Mouse (Mus musculus) MEL (cell line): ENCODE data around the gene Lrrc29. TPM values are rescaled to one million over a fixed set of nuclear protein-coding genes. Genes with fewer than 3 reads are reported as not detected.

Experiments used
- DNase-seq: peaks from one replicate; pipeline ENCODE4 v3.0.0; 2011; ENCODE audit warnings: low read depth, low spot score
- H3K27ac ChIP-seq: 2 replicates; pipeline ENCODE4 v1.5.1; 2012; ENCODE audit warnings: low read depth, mild to moderate bottlenecking, control low read depth, low read length, moderate library complexity; ENCODE audit not compliant: control insufficient read depth
- H3K27me3 ChIP-seq, 2 experiments: fragments of 150-350 bp in 1 of 2; sonication (generic) in 1 of 2; 2 replicates each; pipeline ENCODE4 v1.6.1; 2012; ENCODE audit warnings: low read length in 2 of 2, mild to moderate bottlenecking in 2 of 2, improper control_type of control experiment in 1 of 2, moderate library complexity in 1 of 2; ENCODE audit not compliant: insufficient read depth in 2 of 2, control insufficient read depth in 1 of 2
- H3K36me3 ChIP-seq, 2 experiments: 2 replicates each; pipeline ENCODE4 v1.6.1; 2012 to 2014; ENCODE audit warnings: low read length in 2 of 2, improper control_type of control experiment in 1 of 2, inconsistent platforms in 1 of 2, mild to moderate bottlenecking in 1 of 2; ENCODE audit not compliant: insufficient read depth in 2 of 2, control insufficient read depth in 1 of 2
- H3K4me1 ChIP-seq, 2 experiments: fragments of 150-350 bp in 1 of 2; sonication (generic) in 1 of 2; 2 replicates each; pipeline ENCODE4 v1.6.1; 2012; ENCODE audit warnings: low read length in 2 of 2, improper control_type of control experiment in 1 of 2, mild to moderate bottlenecking in 1 of 2; ENCODE audit not compliant: insufficient read depth in 2 of 2, control insufficient read depth in 1 of 2
- H3K4me3 ChIP-seq, 2 experiments: fragments of 150-350 bp in 1 of 2; sonication (generic) in 1 of 2; 2 replicates each; pipeline ENCODE4 v1.5.1; 2012; ENCODE audit warnings: low read depth in 2 of 2, low read length in 2 of 2, mild to moderate bottlenecking in 2 of 2, moderate library complexity in 2 of 2, control low read depth in 1 of 2, improper control_type of control experiment in 1 of 2; ENCODE audit not compliant: control insufficient read depth in 1 of 2, insufficient read depth in 1 of 2
- H3K79me2 ChIP-seq: 2 replicates; pipeline ENCODE4 v1.6.1; 2012; ENCODE audit warnings: mild to moderate bottlenecking, low read length, moderate library complexity; ENCODE audit not compliant: control insufficient read depth, poor library complexity, insufficient read depth
- H3K9ac ChIP-seq: 2 replicates; pipeline ENCODE4 v1.6.1; 2012; ENCODE audit warnings: low read depth, mild to moderate bottlenecking, control low read depth, low read length, moderate library complexity; ENCODE audit not compliant: control insufficient read depth, poor library complexity, severe bottlenecking
- H3K9me3 ChIP-seq: fragments of 150-350 bp; sonication (generic); replicated peaks from 2 replicates; pipeline ENCODE4 v1.6.1; 2012; ENCODE audit warnings: mild to moderate bottlenecking, low read length, improper control_type of control experiment, moderate library complexity; ENCODE audit not compliant: insufficient read depth
- CHD1 ChIP-seq: IDR thresholded peaks from 2 replicates; pipeline ENCODE4 v1.6.1; 2012; ENCODE audit warnings: low read depth, mild to moderate bottlenecking, inconsistent platforms, low read length, improper control_type of control experiment
- E2F4 ChIP-seq: IDR thresholded peaks from 2 replicates; pipeline ENCODE4 v1.6.1; 2011; ENCODE audit warnings: low read depth, low read length, improper control_type of control experiment, borderline replicate concordance
- EP300 ChIP-seq, 2 experiments: IDR thresholded peaks; 2 replicates each; pipeline ENCODE4 v1.6.1; 2011; ENCODE audit warnings: improper control_type of control experiment in 2 of 2, low read length in 2 of 2, low read depth in 1 of 2, mild to moderate bottlenecking in 1 of 2
- ETS1 ChIP-seq: IDR thresholded peaks from 2 replicates; pipeline ENCODE4 v1.6.1; 2012; ENCODE audit warnings: low read depth, mild to moderate bottlenecking, inconsistent platforms, low read length, improper control_type of control experiment, moderate library complexity
- GATA1 ChIP-seq: IDR thresholded peaks from 2 replicates; pipeline ENCODE4 v1.6.1; 2011; ENCODE audit warnings: low read depth, low read length, improper control_type of control experiment
- HCFC1 ChIP-seq: IDR thresholded peaks from 2 replicates; pipeline ENCODE4 v1.6.1; 2012; ENCODE audit warnings: low read depth, mild to moderate bottlenecking, inconsistent platforms, low read length, improper control_type of control experiment, moderate library complexity
- MAFK ChIP-seq: IDR thresholded peaks from 2 replicates; pipeline ENCODE4 v1.6.1; 2011; ENCODE audit warnings: low read depth, mild to moderate bottlenecking, low read length, improper control_type of control experiment, borderline replicate concordance
- MEF2A ChIP-seq: IDR thresholded peaks from 2 replicates; pipeline ENCODE4 v1.6.1; 2014; ENCODE audit warnings: low read depth, mild to moderate bottlenecking, inconsistent platforms, low read length, improper control_type of control experiment; ENCODE audit not compliant: poor library complexity, insufficient replicate concordance, severe bottlenecking; ENCODE audit errors: extremely low read depth
- MXI1 ChIP-seq: IDR thresholded peaks from 2 replicates; pipeline ENCODE4 v1.6.1; 2011; ENCODE audit warnings: mild to moderate bottlenecking, low read depth, low read length, improper control_type of control experiment
- POLR2A ChIP-seq, 2 experiments: IDR thresholded peaks; 2 replicates each; pipeline ENCODE4 v1.6.1; 2011 to 2012; ENCODE audit warnings: low read length in 2 of 2, mild to moderate bottlenecking in 2 of 2, control low read depth in 1 of 2, improper control_type of control experiment in 1 of 2, low read depth in 1 of 2, moderate library complexity in 1 of 2; ENCODE audit not compliant: control insufficient read depth in 1 of 2, insufficient read depth in 1 of 2, poor library complexity in 1 of 2
- POLR2AphosphoS2 ChIP-seq: IDR thresholded peaks from 2 replicates; pipeline ENCODE4 v1.6.1; 2011; ENCODE audit warnings: low read length, improper control_type of control experiment
- RAD21 ChIP-seq: IDR thresholded peaks from 2 replicates; pipeline ENCODE4 v1.6.1; 2011; ENCODE audit warnings: mild to moderate bottlenecking, low read depth, low read length, improper control_type of control experiment
- RCOR1 ChIP-seq: IDR thresholded peaks from 2 replicates; pipeline ENCODE4 v1.6.1; 2012; ENCODE audit warnings: low read depth, mild to moderate bottlenecking, inconsistent platforms, low read length, improper control_type of control experiment
- SIN3A ChIP-seq: IDR thresholded peaks from 2 replicates; pipeline ENCODE4 v1.6.1; 2012; ENCODE audit warnings: low read length, improper control_type of control experiment, inconsistent platforms
- SMC3 ChIP-seq: IDR thresholded peaks from 2 replicates; pipeline ENCODE4 v1.6.1; 2011; ENCODE audit warnings: low read depth, low read length, improper control_type of control experiment
- TBP ChIP-seq: IDR thresholded peaks from 2 replicates; pipeline ENCODE4 v1.8.0; 2011; ENCODE audit warnings: low read depth, low read length, improper control_type of control experiment
- UBTF ChIP-seq: IDR thresholded peaks from 2 replicates; pipeline ENCODE4 v1.6.1; 2012; ENCODE audit warnings: low read depth, mild to moderate bottlenecking, inconsistent platforms, low read length, improper control_type of control experiment, moderate library complexity, borderline replicate concordance; ENCODE audit not compliant: insufficient read depth
- USF2 ChIP-seq, 2 experiments: IDR thresholded peaks; 2 replicates each; pipeline ENCODE4 v1.6.1; 2011 to 2012; ENCODE audit warnings: improper control_type of control experiment in 2 of 2, low read length in 2 of 2, borderline replicate concordance in 1 of 2, inconsistent platforms in 1 of 2, low read depth in 1 of 2, mild to moderate bottlenecking in 1 of 2; ENCODE audit not compliant: insufficient read depth in 1 of 2
- ZKSCAN1 ChIP-seq: IDR thresholded peaks from 2 replicates; pipeline ENCODE4 v1.6.1; 2012; ENCODE audit warnings: low read depth, mild to moderate bottlenecking, inconsistent platforms, low read length, improper control_type of control experiment, moderate library complexity
- ZNF384 ChIP-seq: IDR thresholded peaks from 2 replicates; pipeline ENCODE4 v1.6.1; 2012; ENCODE audit warnings: low read depth, mild to moderate bottlenecking, inconsistent platforms, low read length, improper control_type of control experiment
- polyA plus RNA-seq, 2 experiments: library from polyadenylated mRNA; stranded (reverse) in 1 of 2; unstranded in 1 of 2; fragments of >175 nt in 1 of 2; fragments of >200 nt in 1 of 2; gene quantifications; 2 replicates each; pipeline versions ENCODE4 v1.2.1 to v1.2.4; 2012; ENCODE audit warnings: low replicate concordance in 2 of 2, low read depth in 1 of 2; ENCODE audit not compliant: insufficient read length in 2 of 2, insufficient read depth in 1 of 2, missing spikeins in 1 of 2
- total RNA-seq: library from RNA; depleted of rRNA; stranded (reverse); fragments of 300-350 nt; gene quantifications from 2 replicates; pipeline ENCODE4 v1.2.3, GENCODE M21; 2012

The Lrrc29 gene
- total and polyA plus RNA-seq, 3 experiments: 2.6 to 6.1 TPM; not detected in 1

GRCm38 (mm10) chr8:105275840-105276239, 50.2 kb downstream of the Lrrc29 start, which contains the start of gene Nol3:
TSS of gene Nol3 (plus strand) at chr8:105276140.
- Histone ChIP-seq H3K36me3 (peaks cover 0 to 7% of the 10 kb centered on the region in 2 experiments; a peak in 2 of 4 replicates), H3K27me3 (no peaks in the 10 kb centered on the region), H3K4me3 (no peak within 1 kb of the TSS), H3K9ac (no peak within 1 kb of the TSS), H3K79me2 (no peaks in the 10 kb centered on the region), H3K9me3 (no peaks in the 10 kb centered on the region), H3K4me1 (peaks cover 8 to 16% of the 10 kb centered on the region in 2 experiments), H3K27ac (no peak within 1 kb of the TSS)
- TF ChIP-seq RCOR1: no peak
- TF ChIP-seq CHD1: no peak
- no peak for TF ChIP-seq USF2 (IDR thresholded peaks at IDR 0.05; ENCODE audit: borderline replicate concordance in 1 of 2, insufficient read depth in 1 of 2, low read depth in 1 of 2, low read length in 2 of 2)
- no peak for TF ChIP-seq EP300 (IDR thresholded peaks at IDR 0.05; ENCODE audit: low read depth in 1 of 2, low read length in 2 of 2)
- TF ChIP-seq HCFC1: no peak
- TF ChIP-seq ETS1: no peak
- TF ChIP-seq POLR2AphosphoS2: no peak
- no peak for TF ChIP-seq MEF2A
- TF ChIP-seq ZNF384: no peak
- DNase-seq: no peak

DNA sequence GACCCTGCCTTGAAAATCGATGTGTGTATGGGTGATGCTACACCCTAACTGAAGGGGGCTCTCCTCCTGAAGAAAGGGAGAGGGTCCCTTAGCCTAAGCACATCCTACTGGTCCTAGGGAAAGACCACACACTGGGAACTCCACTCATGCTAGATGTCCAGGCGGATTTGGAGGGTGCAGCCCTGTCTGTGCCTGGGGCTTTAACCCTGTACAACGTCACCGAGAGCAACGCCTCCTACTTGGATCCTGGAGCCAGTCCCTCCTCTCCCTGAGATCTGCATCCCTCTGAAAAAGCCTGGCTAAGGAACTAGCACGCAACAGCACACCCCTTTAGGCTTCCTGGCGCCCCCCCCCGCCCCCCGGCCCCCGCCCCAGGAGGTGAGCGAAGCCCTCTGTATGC, 50.7 kb downstream of the Lrrc29 start:
- Histone ChIP-seq H3K9ac (no peak overlapping the region), H3K36me3 (peaks cover 0 to 7% of the 10 kb centered on the region in 2 experiments; a peak in 2 of 4 replicates), H3K79me2 (no peaks in the 10 kb centered on the region), H3K9me3 (no peaks in the 10 kb centered on the region), H3K4me1 (peaks cover 8 to 16% of the 10 kb centered on the region in 2 experiments), H3K27me3 (no peaks in the 10 kb centered on the region), H3K4me3 (no peak overlapping the region), H3K27ac (no peak overlapping the region)
- TF ChIP-seq MAFK (no peak), ZKSCAN1 (no peak), TBP (no peak), POLR2A (IDR thresholded peaks at IDR 0.05; ENCODE audit: control insufficient read depth in 1 of 2, insufficient read depth in 1 of 2, low read depth in 1 of 2, low read length in 2 of 2, poor library complexity in 1 of 2) (no peak), RAD21 (no peak), SMC3 (no peak), GATA1 (no peak), E2F4 (no peak), MXI1 (no peak), UBTF (no peak), SIN3A (no peak), POLR2AphosphoS2 (no peak), EP300 (IDR thresholded peaks at IDR 0.05; ENCODE audit: low read depth in 1 of 2, low read length in 2 of 2) (no peak)
- TF ChIP-seq, all 39 proteins: peak for 0
- DNase-seq: no peak
